Mouse (Mus musculus) layer of hippocampus, adult 8-10 months (tissue): ENCODE measurements around the gene Sox5. TPM values are rescaled to one million over a fixed set of nuclear protein-coding genes. Genes with fewer than 3 reads are reported as not detected.

ENCODE experiments used
- DNase-seq, 2 experiments: peaks; one replicate each; pipeline ENCODE4 v3.0.0; 2022; ENCODE audit warnings: low spot score in 2 of 2
- total RNA-seq, 4 experiments: library from RNA; stranded (reverse); gene quantifications; 2 replicates each; pipeline ENCODE4 v1.2.4; 2022

Sox5 gene
- total RNA-seq = 10 to 100 TPM; 38.4 to 42.4 (median 40.8) TPM

DNA sequence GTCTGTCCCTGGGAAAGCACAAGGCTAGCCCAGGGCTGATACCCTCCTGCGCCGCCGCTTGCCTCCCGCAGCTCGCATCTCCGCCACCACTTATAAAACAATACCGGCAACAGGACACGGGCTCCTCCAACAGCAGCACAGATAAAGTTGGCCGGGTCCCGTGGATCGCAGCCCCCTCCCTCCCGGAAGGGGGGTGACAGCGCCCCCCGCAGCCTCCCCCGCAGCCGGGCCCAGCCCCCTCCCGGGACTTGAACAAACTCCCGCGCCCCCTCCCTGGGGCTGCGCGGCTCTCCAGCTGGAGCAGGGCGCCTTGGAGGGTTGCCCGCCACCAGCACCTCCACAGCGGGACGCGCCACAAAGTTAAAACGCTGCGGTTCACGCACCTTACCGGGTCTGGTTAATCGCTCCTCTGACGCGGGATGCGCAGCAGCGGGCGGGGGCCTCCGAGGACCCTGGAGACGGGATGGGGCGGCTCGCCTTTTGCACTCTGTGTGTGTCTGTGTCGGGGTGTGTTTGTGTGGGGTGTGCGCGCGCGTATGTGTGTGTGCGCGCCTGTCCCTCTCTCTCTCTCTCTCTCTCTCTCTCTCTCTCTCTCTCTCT, at the start of gene Sox5:
TSS of gene Sox5 (minus strand) at position 547 of the 600 bp plus-strand sequence.
- DNase-seq = peak in 1 of 2 experiments; percentile 38

DNA sequence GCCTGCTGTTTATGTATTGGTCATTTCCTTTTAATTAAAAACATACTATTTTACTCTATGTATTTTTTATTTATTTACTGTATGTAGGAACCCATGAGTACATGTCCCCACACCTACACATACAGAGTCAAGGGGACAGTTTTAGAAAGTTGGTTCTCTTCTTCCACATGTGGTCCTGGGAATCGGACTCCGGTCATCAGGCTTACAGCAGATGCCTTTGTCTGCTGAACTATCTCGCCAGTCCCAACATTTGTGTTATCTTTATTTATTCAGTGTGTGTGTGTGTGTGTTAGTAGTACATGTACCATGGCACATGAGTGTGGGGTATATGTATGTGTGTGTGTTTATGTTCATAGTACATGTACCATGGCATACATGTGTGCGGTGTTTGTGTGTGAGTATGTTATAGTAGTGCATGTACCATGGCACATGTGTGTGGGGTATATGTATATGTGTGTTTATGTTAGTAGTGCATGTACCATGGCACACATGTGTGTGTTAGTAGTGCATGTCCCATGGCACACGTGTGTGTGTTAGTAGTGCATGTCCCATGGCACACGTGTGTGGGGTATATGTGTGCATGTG, 43.3 kb upstream of the Sox5 start:
- DNase-seq = no peak

DNA sequence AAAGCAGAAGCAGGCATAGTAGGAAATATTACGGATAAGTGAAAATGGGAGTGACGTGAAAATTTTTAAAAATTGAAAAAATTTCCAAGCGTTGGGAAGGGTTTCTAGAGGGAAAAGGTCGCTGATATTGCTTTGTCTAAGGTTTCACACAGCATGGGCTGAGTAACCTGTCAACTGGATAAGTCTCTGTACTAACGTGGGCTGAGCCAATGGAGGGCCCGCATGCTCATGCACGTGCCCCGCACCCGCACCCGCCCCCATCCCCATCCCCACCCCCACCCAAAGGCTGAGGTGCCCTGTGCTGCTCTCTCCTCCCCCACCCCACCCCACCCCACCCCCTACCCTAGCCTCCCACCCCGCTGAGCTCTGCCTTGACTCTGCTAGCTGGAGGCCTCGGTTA, 42.4 kb upstream of the Sox5 start:
- no peak for DNase-seq

DNA sequence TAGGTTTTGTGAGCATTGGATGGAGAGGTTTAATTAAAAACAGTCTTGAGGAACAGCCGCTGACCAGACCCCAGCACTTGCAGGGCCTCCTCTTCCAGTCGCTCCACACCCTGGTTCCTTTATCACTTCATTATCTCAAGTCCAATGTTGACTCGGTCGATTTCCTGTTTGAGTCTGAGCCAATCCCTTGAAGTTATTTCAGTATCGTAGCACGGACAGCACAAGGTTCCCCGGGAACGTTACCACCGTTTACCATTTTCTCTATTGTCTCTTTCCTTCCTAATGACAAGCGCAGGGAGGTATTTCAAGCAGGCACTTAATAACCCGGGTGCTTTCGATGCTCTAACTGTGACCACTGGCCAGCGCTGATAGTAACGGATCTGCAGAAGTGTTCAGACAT, 40.8 kb upstream of the Sox5 start:
- no peak for DNase-seq

DNA sequence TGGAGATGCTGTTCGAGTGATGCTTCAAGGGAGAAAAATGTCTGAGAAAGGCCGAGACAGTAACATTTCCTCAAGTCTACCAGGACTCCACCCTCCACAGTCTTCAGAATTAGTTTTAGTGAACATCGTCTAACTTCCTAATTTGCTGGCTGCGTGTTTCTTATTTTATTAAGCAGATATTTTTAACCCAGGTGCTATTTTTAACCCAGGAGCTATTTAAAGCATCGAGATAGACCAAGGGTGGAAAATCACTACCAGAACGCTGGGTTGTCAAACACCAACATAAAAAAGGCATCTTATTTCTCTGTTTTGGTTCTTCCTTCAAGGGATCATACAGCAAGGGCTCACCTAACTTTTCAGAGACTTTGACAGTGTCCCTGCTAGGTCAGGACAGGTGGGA, 39.2 kb upstream of the Sox5 start:
- DNase-seq = no peak

DNA sequence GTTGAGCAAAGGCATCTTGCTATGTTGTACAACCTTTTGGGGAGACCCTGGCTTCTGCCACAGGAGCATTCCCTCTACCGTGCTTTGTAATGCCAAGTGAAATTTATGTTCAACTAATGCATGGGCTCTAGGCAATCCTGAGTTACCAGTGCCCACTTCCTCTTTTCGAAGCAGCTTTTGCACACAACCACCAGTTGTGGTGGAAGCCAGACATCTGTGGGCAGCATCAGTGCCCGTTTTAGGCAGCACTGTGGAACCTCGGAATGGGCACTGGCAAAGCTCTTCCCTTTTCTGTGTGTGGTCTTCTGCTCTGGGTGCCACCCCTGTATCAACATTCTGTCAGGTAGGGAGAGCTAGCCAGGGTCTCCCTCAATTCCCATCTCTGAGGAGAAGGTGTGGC, 36.2 kb upstream of the Sox5 start:
- DNase-seq = no peak

DNA sequence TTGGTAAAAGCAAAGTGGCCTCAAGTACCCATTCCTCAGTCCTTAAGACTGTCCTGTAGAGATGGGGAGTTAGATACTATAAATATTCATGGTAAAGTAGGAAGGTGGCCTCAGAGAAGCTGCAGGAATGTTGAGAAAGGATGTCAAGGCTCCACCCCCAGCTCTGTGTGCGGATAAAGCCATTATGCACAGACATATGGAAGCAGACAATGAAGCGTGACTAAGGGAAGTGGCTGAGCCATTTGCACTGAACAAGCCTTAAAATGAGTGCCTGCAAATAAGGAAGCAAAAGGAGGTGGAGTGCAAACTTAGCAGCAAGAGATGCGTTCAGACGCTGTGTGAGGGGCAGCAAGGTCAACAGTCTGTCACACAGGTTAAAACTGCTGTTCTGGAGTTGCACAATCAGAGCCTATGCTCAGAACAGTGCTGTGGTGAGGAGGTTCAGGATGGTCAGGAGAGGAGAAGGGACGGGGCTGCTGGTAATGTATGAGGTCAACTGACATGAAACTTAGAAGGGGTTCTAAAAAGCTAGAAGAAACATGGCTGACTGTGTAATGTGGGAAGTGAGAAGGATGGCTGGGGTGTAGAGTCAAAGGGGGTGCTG, 35.7 kb upstream of the Sox5 start:
- DNase-seq = peak; percentile 17

DNA sequence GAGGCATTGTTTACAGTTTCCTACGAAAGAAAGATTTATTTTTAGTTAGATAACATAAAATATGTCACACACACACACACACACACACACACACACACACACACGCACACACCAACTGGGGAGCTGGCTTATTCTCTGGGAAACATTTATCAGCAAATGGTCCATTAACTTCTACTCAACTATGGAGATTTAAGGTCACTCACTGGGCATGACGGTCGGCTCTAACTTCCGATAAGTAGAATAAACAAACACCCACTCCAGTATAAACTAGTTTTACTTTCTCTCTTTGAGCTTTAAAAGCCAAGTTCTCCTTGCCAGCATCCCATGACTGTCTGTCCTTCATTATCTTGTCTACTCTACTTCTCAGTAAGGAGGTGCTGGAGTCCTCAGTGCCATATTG, 33.8 kb upstream of the Sox5 start:
- no peak for DNase-seq

DNA sequence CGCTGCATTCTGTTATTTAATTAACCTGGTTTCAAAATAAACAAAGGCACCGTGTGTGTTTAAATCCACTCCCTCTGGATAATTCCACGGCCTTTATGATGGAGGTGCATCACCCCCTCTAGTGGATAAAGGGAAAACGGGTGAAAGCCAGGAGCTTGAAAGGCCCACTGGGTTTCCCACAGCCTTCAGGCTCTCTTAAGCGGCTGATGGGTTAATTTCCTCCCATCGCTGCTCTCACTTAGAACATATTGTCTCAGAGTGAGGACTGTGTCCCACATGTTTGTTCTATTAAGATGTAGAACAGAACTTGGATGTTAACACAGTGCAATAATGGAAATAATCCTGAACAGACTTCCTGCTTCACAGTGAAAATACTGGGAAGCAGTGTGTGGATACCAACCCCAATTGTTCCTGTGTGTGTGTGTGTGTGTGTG, 33.2 kb upstream of the Sox5 start:
- peak; percentile 34 to 54 for DNase-seq

DNA sequence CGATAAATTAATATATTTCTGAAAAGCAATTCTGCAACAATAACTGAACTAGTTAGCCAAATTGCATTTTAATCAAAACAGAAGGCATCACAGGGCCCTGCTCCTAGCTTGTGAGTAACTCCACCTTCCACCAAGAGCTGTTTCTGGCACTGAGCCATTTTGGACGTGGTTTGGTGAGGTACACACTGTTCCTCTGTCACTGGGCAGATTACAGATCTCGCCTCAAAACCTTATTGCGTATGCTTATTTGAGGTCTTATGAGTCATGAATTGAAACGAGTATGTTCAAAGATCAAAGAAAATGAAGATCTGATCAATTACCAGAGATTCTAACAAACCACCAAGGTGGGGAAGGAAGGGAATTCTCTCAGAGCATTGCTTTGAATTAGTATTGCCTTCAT, 22.5 kb upstream of the Sox5 start:
- no peak for DNase-seq

DNA sequence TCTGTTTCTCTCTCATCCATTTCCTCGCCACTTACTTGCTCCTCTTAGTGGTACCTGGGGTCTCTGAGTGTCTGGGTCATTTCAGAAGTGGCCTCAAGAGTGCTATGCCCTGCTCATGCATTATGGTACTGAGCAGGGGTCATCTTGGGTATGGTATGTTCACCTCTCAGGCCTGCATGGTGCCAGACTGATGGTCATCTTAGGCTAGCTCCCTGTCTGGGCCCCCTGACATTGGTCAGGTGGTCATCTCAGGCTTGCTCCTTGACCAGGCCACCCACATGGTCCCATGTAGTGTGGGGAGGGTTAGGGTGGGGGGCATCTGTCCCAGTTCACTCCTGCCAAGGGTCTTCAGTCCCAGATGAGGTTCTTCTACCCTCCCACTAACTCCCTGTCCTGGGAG, 21.3 kb upstream of the Sox5 start:
- no peak for DNase-seq

DNA sequence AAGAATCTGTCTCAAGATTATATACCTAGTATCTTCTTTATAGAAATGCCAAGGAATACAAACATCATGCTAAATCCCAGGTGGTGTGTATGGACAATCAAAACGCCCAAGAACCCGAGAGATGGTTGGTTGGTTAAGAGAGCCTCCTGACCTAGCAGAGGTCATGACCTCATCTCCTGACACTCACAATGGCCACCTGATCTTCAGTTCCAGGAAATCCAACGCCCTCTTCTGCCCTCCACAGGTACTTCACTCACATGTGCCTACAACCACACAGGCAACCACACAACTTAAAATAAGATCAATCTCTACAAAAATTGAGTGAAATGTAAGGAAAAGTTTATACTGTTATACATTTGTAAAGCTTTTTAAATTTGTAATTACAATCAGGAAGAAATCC, 12.6 kb upstream of the Sox5 start:
- no peak for DNase-seq

DNA sequence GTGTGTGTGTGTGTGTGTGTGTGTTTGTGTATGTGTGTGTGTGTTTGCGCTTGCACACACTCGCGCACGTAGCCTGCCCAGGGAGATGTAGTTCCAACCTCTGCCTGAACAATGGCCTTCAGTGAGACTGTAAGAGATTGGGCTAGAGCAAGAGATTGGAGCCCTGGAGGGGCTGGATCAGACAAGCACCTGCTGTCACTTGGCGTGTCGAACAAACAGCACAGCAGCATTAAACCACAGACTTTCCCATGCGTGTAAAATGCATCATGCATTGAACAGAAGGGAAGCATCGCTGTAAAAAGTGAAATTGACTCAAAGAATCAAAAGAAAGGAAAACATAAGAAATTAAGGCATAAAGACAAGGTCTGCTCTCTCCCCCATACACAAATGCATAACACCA, 11.1 kb upstream of the Sox5 start:
- DNase-seq = no peak

DNA sequence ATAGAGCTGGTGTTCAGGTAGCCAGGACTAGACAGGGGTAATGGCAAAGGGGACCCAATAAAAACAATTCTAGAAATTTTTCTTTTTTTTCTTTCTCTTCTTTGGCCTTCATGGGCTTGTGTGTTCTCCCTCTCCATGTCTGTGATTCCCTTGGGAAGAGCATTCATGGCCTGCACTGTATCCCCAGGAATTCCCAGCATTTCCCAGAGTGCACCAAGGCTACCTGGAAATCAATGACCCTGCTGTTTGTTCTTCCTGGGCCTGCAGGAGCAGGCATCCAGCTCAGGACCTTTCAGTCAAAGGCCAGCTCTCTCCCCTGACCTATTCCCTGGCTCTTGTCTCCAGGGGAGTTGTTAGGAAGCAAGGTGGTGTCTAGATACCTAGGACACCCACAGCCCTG, 1.5 kb upstream of the Sox5 start:
- DNase-seq = no peak

DNA sequence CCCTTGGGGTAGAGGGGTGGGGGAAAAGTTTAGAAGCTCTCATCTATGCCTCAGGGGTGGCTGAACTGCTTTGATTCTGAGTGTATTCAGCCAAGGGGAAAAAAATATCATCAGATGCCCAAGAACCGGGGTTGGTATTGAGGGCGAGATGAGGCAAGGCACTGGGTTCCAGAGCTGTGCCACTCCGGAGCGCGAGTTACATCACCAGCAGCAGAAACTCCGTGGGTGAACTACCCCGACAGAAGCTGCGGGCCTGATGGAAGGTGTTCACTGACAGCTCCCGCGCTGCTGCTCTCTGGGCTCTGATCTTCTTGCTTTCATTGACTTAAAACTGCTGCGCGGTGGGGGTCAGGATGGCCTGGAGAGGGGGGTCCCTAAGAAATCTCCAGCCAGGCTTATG, 1.1 kb upstream of the Sox5 start:
- peak in 1 of 2 experiments; percentile 17 for DNase-seq

DNA sequence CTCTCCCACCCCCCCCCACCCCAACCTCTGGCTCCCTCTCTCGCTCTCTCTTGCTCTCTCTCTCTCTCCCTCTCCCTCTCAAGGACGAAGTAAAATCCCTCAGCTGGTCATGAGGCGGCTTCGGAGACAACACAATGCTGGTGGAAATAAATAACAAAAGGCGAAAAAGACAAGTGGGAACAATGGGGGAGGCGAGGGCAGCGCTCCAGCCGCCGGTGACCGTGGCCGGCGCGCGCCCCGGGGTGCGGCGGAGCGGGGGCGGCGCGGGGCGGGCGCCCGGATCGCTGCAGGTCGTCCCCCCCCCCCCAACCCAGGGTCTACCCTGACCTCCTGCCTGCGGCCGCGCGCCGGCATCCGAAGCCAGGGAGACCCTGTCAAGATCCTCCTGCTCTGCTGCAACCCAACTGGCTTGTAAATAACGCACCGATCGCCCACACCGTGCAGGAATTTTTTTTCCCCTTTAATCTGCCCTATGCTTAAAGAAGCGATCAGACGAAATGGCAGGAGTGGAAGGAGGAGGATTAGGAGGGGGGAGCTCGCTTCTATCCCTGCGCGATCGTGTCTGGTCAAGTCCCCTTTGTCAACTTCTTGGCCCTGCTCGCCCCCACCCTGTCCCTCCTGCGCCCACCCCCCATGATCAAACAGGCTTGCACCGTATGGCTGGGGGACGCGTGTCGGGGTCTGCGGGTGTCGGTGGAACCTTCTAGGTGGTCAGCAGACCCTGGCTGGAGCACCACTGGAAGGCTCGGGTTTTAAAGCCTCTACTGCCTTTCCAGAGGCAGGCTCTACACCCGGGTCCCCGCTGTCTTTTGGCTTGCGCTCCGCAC, 467 bp upstream of the Sox5 start:
- no peak for DNase-seq

DNA sequence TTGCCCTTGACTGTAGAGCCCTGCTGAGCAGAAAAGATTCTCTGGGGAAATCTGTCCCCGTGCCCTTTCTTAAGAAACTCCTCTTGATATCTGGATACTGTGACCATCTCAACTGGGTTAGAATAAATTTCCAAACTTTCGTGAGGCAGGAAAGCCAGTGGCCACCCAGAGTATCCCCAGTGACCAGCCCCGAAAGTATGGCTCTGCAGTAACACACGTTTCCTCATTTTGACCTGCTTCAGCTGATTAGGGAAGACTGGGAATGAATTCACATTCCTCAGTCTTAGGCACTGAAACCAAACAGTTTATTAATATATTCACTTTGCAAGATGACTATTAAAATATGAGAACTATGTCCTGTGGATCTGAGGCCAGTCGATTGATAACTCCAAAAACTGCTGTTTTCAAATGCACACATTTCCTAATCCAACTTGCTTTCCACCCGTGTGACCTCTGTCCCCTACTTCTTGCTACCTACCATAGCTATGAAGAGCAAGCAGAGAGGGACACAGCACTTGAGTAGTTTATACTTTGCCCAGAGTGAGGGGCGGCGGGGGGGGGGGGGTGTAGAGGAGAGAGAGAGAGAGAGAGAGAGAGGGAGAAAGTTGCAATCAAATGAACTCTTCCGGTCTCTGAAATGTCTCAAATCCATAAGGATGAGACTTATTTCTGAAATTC, 1.0 kb downstream of the Sox5 start:
- DNase-seq = no peak

DNA sequence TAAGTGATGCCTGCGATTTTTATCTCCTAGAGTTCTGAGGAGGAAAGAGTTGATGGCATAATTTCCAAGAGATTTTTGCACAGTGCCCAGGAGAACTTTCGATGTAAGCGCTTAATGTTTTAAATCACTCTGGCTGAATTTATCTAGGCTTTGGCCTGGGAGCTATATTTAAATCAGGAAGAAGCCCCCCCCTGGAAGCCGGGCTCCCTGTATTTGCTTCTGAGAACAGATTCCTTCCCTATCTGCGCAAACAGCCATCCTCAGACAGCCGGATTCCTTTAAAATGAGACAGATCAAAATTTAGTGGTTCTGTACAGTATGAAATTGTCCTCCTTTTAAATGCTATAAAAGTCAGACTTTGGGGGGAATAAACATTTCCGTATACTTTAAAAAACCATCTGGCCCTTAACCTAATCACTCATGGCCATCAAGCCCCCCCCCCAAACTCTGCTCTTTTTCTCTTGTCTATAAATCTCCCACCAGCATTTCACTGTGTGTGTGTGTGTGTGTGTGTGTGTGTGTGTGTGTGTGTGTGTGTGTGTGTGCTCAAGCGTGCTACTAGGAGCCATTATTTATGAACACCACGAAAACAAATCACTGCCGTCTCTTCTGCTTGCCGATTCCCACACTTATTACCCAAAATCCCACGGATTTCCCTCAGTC, 1.7 kb downstream of the Sox5 start:
- DNase-seq = no peak

DNA sequence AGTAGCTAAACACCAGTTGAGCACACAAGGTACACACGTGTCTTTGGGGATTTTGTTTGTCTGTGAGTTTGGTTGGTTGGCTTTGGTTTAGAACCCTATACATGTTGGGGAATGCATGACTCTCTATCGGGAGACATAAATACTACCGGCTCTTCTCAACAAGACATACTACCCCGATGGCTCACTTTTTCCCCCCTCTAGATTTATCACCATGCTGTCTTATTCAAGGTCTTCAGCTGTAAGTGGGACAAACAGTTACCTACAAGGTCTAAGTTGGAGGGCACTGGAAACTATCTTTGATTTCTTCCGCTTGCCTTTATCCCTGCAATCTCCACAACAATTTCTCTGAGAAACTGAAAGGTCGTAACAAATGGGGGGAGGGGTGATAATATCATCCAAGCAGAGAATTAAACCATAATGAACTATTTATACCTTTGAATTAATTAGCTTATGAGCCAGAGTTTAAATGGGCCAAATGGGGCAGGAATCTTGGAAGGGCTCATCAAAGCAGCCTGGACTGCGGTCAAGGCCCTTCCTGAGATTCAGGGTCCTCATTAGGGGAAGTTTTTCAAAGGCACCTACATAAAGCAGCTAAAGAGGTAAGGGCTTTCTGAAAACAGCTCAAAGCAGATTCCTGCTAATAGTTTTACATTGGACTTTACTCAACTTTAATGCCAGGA, 4.3 kb downstream of the Sox5 start:
- DNase-seq = no peak

DNA sequence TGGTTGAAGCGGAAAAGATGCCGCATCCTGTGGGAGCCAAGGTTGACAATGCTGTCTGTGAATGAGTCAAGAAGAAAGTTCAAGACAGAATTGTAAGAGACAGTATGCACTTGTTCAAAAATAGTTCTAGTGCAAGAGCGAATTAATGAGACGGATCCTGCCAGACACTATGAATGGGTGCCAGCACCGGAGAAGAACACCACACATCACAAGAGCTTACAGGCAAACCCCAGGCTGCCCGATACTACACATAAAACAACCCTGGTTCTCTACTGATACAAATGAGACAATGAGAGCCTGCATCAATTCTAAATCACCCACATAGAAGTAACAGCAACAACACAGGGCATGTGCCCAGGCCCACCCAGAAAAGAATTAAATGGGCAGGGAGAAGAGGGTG, 8.0 kb downstream of the Sox5 start:
- DNase-seq = no peak

DNA sequence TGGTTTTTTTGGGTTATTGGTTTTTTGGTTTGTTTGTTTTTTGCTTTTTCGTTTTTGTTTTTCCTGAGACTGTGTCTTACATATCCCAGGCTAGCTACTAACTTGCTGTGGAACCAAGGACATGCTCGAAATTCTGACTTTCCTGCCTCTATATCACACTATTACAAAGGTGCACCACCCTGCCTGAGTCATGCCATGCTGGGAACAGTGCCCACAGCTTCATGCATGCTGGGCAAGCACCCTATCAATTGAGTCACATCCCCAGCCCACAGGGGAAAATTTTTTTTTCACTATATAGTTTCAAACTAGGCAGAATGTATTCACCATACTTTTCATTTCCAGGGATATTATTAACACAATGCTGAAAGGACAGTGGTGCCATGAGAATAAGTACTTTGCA, 8.8 kb downstream of the Sox5 start:
- DNase-seq = no peak
